Mouse (Mus musculus) Patski (cell line): ENCODE measurements around the gene Shisa8. TPM values are rescaled to one million over a fixed set of nuclear protein-coding genes. Genes with fewer than 3 reads are reported as not detected.
"Not testable (repeated sequence)": the region's sequence is repeated elsewhere in the genome, so short reads cannot be mapped to it uniquely, and the experiment has no call there.

Experiments used
- ATAC-seq: fragments of 100-300 bp; one replicate; pipeline ENCODE4 v1.8.0; 2021
- CTCF ChIA-PET: fragments of 350-600 bp; sonication (Branson Sonifier 250); formaldehyde crosslinking; loops from one replicate; lab custom pipeline; 2022; ENCODE audit warnings: inconsistent platforms; lab: Charles Lee
- POLR2A ChIA-PET: fragments of 350-600 bp; sonication (Branson Sonifier 250); formaldehyde crosslinking; loops from one replicate; lab custom pipeline; 2022; ENCODE audit warnings: antibody characterized with exemption, inconsistent platforms; lab: Charles Lee
- DNase-seq: peaks from one replicate; pipeline ENCODE4 v3.0.0-alpha.2; 2011; ENCODE audit warnings: low read depth, low spot score
- H3K27me3 ChIP-seq: fragments of 371-371 bp; one replicate; pipeline ENCODE4 v1.5.1; 2021
- CTCF ChIP-seq: fragments of 100-300 bp; IDR thresholded peaks from one replicate; pipeline ENCODE4 v1.5.1; 2021
- in situ Hi-C: fragments of 300-500 bp; cut with MboI; formaldehyde crosslinking; loops from 3 replicates; pipeline ENCODE4 v1.11.1; 2018; ENCODE audit warnings: low pct_unique_long_range_greater_than_20kb, mixed read lengths
- polyA plus RNA-seq: library from polyadenylated mRNA; unstranded; gene quantifications from one replicate; pipeline ENCODE4 v1.2.3, GENCODE M21; 2021

Gene Shisa8
- 0.09 TPM for polyA plus RNA-seq

- ATAC-seq: no peak
- DNase-seq: no peak
- POLR2A ChIA-PET: no interaction called here
- in situ Hi-C loops: no loop called here
- H3K27me3 ChIP-seq: peaks cover 16% of the 10 kb centered on the region
- CTCF ChIA-PET: no interaction called here
- TF ChIP-seq CTCF: no peak
These were observed at the start of gene Shisa8 for GRCm38 (mm10) chr15:82212752-82213063. Shisa8 (minus strand) TSS chr15:82212815.

GRCm38 (mm10) chr15:82259510-82259909 lies 46.9 kb upstream of the Shisa8 start:
- peaks cover 19% of the 10 kb centered on the region for H3K27me3 ChIP-seq
- POLR2A ChIA-PET: no interaction called here
- in situ Hi-C loops: no loop called here
- CTCF ChIA-PET: interaction anchor here (1.0 to 1.6 kb wide), 2 partner anchors 12 to 85 kb away, joined by 3 to 4 read pairs; no protein-coding TSS in a partner anchor
- DNase-seq (no peak), ATAC-seq (no peak)
- peak; percentile 98 for TF ChIP-seq CTCF

GRCm38 (mm10) chr15:82255944-82256383 lies 43.3 kb upstream of the Shisa8 start:
- in situ Hi-C loops: no loop called here
- H3K27me3 ChIP-seq: peaks cover 18% of the 10 kb centered on the region
- CTCF ChIA-PET: no interaction called here
- ATAC-seq: no peak
- POLR2A ChIA-PET: no interaction called here
- DNase-seq: no peak
- no peak for TF ChIP-seq CTCF

GRCm38 (mm10) chr15:82255248-82255647 lies 42.6 kb upstream of the Shisa8 start:
- ATAC-seq (no peak), DNase-seq (no peak)
- POLR2A ChIA-PET: no interaction called here
- CTCF ChIA-PET: no interaction called here
- in situ Hi-C loops: no loop called here
- peak; percentile 31 for TF ChIP-seq CTCF
- H3K27me3 ChIP-seq: peaks cover 18% of the 10 kb centered on the region

GRCm38 (mm10) chr15:82252097-82252496 lies 39.5 kb upstream of the Shisa8 start, which contains the start of gene 1500009C09Rik:
1500009C09Rik (plus strand) TSS chr15:82252397.
- ChIA-PET CTCF (interaction anchor here (1.0 to 1.6 kb wide), 3 partner anchors 15 to 187 kb away, joined by 3 to 4 read pairs (median 3); no protein-coding TSS in a partner anchor), POLR2A (no interaction called here)
- no peak for TF ChIP-seq CTCF
- no peak for ATAC-seq
- DNase-seq: no peak
- in situ Hi-C loops: no loop called here
- H3K27me3 ChIP-seq: peaks cover 12% of the 10 kb centered on the region

GRCm38 (mm10) chr15:82251579-82251978 lies 39.0 kb upstream of the Shisa8 start:
- no peak for ATAC-seq
- peaks cover 12% of the 10 kb centered on the region for H3K27me3 ChIP-seq
- TF ChIP-seq CTCF: peak; percentile 60
- DNase-seq: no peak
- ChIA-PET CTCF (interaction anchor here (1.0 to 1.6 kb wide), 2 partner anchors 15 to 187 kb away, joined by 3 to 4 read pairs; no protein-coding TSS in a partner anchor), POLR2A (no interaction called here)
- in situ Hi-C loops: no loop called here

GRCm38 (mm10) chr15:82247131-82247776 lies 34.6 kb upstream of the Shisa8 start:
- no peak for ATAC-seq
- POLR2A ChIA-PET: no interaction called here
- no peaks in the 10 kb centered on the region for H3K27me3 ChIP-seq
- in situ Hi-C loops: no loop called here
- no peak for TF ChIP-seq CTCF
- CTCF ChIA-PET: no interaction called here
- no peak for DNase-seq

- CTCF ChIA-PET: interaction anchor here (1.4 kb wide), 1 partner anchor 80 kb away, joined by 3 read pairs; no protein-coding TSS in a partner anchor
- DNase-seq, POLR2A ChIA-PET, H3K27me3 ChIP-seq, ATAC-seq, in situ Hi-C loops: not testable (repeated sequence)
These were observed 32.2 kb upstream of the Shisa8 start for GRCm38 (mm10) chr15:82244805-82245161.

- no peak for TF ChIP-seq CTCF
- H3K27me3 ChIP-seq: no peaks in the 10 kb centered on the region
- DNase-seq (peak; percentile 17), ATAC-seq (peak; percentile 95)
- POLR2A ChIA-PET: no interaction called here
- in situ Hi-C loops: no loop called here
- CTCF ChIA-PET: interaction anchor here (0.7 to 1.4 kb wide), 2 partner anchors 13 to 80 kb away, joined by 3 read pairs; no protein-coding TSS in a partner anchor
These were observed 31.6 kb upstream of the Shisa8 start, which contains the start of gene Cenpm for GRCm38 (mm10) chr15:82244115-82244804. Cenpm (minus strand) TSS chr15:82244748.

- DNase-seq: no peak
- H3K27me3 ChIP-seq: no peaks in the 10 kb centered on the region
- ChIA-PET CTCF (interaction anchor here (0.7 to 1.4 kb wide), 2 partner anchors 12 to 79 kb away, joined by 3 read pairs; no protein-coding TSS in a partner anchor), POLR2A (interaction anchor here (0.5 kb wide), 1 partner anchor 1949 kb away, joined by 3 read pairs; no protein-coding TSS in a partner anchor)
- in situ Hi-C loops: no loop called here
- TF ChIP-seq CTCF: no peak
- ATAC-seq: peak; percentile 15
These were observed 31.1 kb upstream of the Shisa8 start for GRCm38 (mm10) chr15:82243742-82244114.

- DNase-seq (no peak), ATAC-seq (no peak)
- no peaks in the 10 kb centered on the region for H3K27me3 ChIP-seq
- in situ Hi-C loops: no loop called here
- CTCF ChIA-PET: interaction anchor here (1.4 kb wide), 1 partner anchor 79 kb away, joined by 3 read pairs; no protein-coding TSS in a partner anchor
- POLR2A ChIA-PET: interaction anchor here (0.5 kb wide), 1 partner anchor 1950 kb away, joined by 3 read pairs; no protein-coding TSS in a partner anchor
- no peak for TF ChIP-seq CTCF
These were observed 30.7 kb upstream of the Shisa8 start for GRCm38 (mm10) chr15:82243311-82243710.
